Mouse (Mus musculus): ENCODE data around the gene Rtn1.

Gene Rtn1

DNA sequence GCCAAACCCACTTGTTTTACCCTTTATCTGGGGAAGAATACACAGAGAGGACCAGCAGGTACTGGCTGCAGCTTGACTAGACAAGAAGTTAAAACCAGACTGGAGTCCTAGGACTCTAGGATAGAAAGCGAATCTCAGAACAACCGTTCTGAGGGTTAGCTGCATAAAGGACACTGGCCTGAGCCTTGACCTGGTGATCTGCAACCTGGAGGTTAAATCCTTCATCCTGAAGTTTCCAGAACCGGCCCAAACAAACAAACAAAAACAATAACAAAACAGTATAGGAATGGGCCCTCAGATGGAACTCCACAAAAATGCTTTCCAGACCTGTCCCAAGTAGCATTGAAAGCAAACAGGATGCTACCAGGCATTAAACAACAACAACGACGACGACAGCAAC, at the start of gene Rtn1:
Rtn1 (minus strand) TSS at position 101 of the 400 bp plus-strand sequence.
- DNase-seq (ENCODE audit: low read depth, low spot score), result no peak

DNA sequence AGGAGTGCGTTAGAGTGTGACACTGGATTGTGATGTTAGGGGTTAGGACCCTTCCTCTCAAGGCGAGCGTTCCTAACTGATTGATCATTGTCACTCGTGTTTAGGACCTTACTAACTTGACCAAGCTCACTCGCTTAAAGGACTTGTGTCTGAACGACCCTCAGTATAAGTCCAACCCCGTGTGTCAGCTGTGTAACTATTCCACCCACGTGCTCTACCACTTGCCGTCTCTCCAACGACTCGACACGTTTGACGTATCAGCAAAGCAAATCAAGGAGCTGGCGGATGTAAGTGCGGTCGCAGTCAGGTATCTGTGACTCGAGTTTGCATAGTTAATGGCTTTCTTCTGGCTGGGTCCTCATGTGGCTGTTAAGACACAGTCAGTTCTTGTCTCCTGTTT, 45.1 kb upstream of the Rtn1 start:
- no peak for DNase-seq (ENCODE audit: low read depth, low spot score)

DNA sequence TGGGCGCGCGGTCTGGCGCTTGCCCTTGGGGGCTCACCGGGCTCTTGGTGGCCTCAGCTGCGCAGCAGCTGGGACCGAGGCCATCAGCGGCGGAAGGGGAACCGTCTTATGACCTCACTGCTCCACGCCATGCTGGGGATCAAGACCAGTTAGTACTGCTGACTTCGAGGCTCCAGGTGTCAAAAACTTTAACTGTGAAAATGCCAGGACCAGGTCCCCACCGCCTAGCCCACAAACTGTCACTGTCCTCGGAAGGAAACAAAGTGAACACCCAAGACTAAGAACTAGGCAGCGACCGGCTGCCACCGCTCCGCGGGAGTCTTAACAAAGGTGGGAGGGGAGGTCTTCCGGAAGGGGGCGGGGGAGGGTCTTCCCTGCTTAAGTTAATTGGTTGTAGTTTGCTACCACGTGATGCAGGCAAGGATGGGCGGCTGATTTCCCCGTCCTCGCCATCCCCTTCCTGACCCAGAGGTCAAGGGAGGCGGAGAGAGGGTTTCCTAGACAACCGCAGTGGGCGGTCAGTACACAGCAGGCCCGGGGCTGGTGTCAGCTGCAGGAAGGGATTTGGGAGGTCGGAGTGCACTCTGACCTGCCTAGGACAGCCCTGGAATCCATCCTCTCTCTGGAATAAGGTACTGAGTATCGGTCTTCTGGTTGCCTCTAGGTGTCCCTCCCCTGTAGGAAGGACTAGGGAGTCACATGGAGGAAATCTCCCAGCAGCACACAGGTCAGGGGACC, 33.2 kb upstream of the Rtn1 start, which contains the start of gene Lrrc9:
Lrrc9 (plus strand) TSS at position 28 of the 738 bp plus-strand sequence.
- no peak for DNase-seq (ENCODE audit: low read depth, low spot score)

DNA sequence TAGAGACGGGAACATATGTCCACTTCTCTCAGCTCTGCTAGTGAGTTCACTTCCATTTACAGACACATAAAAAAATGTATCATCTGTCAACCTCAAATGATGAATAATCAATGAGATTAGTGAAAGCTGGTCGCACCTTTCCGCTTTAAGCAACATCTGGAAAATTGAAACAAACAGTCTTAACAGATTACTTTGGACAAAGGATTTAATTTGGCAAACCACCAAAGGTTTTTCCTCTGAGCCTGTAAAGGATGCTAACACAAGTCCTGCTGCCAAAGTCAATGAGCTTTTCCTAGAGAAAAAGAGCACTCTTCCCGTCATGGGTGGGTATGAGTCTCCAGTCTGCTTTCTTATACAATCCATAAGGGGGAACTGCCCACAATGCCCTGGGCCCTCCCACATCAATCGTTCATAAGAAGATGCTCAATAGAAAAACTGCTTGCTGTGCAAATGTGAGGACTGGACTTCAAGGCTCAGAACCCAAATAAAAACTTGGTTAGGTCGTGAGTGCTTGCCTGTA, 30.2 kb upstream of the Rtn1 start:
- DNase-seq (ENCODE audit: low read depth, low spot score), result no peak

DNA sequence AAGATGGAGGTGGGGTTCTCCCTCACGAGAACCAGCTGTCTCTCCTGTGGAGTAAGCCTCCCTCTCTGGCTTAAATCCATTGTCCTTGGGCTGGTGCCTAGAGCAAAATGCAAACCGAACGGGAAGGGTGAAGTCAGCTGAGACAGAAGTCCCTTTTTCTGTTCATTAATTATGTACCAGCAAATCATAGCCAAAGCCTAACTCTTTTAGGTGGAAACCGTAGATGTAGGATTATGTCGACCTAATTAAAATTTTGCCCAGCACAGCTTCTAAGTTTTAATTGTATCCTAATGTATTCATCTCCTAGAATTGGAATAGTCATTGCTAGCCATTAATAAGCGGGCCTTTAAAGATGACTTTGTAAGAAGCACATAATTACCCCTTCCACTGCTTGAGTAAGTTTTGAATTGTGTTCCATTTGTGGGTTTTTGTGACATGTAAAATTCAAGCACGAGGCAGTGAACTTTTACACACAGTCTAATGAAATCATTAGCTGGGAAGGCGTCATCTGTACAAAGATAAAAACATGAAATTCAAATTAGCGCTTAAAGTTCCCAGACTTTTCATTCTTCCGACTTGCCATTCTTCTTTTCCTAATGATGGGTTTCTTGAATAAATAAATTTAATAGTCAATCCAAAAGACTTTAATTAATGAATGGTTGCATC, 29.0 kb upstream of the Rtn1 start:
- no peak for DNase-seq (ENCODE audit: low read depth, low spot score)

DNA sequence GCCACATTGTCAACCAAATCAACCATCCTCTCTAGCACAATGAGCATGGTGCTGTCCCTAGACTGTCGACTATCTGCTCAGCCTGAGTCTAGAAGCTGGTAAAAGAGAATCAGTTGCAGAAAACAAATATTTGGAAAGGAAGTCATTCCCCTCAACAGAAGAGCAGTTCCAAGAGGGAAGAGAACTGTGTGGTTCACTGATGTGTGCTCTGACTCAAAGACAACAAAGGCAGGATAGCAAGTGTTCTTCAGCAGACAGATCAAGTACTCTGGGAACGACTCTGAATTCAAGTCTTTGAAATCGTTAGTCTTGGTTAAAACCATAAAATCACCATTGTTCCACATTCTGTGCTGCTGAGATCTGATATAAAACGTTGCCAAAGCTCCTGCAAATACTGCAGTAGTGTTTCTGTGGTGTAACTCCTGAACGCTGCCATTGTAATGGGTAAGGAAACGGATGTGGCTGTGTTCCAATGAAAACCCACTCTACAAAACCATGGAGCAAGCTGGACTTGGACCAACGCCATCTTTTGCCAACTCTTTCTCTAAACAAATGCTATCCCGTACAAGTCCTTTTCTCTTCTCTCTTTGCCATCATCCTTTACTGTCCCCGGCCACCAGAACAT, 24.5 kb upstream of the Rtn1 start:
- no peak for DNase-seq (ENCODE audit: low read depth, low spot score)

DNA sequence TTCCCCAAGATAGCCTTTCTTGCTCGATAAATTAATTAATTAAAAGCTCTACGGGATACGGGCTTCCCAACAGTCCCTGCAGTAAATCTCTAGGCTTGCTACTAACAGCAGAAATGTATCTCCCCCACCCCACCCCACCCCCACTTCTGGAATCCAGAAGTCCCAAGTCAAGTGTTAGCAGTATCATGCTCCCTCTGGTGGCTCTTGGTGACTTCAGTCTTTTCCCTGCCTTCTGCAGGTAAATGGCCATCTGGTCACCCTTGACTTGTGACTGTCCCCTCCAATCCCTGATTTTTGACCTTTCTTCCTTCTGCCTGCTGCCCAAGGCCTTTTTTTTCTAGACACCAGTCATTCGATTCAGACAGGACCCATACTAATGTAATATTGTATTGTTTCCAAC, 23.4 kb upstream of the Rtn1 start:
- no peak for DNase-seq (ENCODE audit: low read depth, low spot score)

DNA sequence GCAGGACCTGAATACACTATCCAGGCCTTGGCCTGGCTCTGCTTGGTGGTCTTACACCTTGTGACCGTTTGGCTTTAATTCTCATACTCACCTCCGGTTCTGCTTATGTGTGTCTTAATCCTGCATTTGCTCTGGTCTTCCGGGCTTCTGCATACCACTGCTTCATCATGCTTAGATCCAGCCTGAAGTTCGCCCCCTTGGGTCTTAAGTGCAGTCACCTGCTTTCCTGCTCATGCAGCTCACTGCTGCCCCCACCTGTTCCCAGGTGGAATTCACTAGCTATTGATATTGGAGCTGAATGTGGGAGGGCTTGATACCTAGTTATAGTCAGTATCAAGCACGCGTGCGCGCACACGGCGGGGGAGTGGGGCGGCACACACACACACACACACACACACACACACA, 18.9 kb upstream of the Rtn1 start:
- DNase-seq (ENCODE audit: low read depth, low spot score), result peak; percentile 53

DNA sequence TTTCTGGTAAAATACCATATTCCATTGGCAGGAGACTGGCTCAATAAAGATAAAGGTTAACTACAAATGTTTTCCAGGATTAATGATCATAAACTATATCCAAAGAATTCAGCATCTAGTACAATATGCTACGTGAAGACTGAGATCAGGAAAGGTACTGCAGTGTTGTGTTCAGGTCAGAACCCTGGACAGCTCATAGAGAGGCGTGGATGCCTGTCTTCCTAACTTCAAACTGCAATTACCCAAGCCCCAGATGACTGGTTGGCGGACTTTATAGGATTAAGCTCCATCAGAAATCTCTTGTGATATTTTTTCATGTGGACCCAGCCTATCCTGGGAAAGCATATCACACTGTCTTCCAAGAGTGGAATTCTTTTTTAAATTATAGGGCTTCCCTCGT, 13.8 kb upstream of the Rtn1 start:
- DNase-seq (ENCODE audit: low read depth, low spot score), result no peak

DNA sequence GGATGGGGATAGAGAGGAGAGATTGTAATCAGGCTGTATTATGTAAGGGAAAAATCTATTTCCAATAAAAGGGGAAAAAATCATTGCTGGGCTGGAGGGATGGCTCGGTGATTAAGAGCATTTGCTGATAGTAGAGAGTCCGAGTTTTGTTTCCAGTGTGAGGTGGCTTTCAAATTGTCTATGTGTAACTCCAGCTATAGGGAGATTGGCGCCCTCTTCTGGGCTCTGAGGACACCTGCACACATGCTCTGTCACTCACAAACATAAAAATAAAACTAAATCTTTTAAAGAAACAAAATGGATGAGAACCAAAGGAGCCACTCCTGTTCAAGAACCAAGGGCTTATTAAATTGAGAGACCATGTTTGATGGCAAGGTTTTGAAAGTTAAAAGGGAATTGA, 8.9 kb upstream of the Rtn1 start:
- DNase-seq (ENCODE audit: low read depth, low spot score), result no peak

DNA sequence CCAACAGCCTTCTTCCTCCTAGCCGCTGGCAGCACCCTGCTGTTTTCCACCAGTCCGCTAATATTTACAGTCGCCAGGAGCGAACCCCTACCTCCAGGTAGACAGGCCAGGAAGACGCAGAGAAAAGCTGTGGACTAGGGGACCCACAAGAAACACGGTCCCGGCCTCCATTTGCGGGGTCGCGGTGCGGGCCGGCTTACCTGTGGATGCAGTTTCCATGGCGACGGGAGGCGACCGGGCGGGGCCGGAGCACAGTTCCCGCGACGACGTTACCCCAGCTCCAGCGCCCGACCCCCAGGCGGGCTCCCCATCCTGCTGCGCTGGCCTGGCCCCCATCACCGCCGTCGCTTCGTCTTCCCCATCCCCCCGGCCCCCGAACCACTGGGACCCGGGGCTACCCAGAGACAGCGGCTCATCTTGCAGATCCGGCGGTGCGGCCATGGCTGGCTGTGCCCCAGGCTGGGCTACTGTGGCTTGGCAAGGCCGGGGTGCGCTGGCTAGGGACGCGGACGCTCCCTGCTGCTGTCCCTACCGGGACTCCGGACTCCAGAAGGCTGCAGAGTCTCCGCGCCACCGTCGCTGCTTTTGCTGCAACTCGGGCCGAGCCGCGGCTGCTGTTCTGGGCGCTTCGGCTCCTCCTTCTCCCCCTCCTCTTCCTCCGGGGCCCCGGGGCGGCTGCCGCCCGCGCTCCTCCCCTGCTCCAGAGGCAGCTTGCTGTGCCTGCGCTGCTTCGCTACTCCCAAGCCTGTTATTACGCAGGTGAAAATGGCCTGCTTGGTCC, 553 bp downstream of the Rtn1 start:
- peak; percentile 7 for DNase-seq (ENCODE audit: low read depth, low spot score)

DNA sequence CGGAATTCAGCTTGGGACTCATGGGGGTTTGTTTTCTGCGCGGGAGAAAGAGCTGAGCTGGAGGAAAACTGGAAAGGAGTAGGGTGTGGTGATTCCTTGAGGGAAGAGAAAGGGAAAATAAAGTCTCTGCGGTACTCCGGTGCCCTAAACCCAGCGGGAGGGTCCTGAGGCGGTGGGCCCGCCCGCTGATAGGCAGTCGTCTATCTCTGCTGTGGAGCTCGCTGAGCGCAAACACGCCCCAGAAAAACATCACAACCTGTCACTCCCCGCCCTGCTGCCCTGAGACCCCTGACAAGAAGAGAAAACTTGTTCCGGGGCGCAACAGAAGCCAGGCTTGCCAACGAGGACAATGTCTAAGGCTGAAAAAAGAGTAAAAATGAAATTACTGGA, 1.1 kb downstream of the Rtn1 start:
- DNase-seq (ENCODE audit: low read depth, low spot score), result no peak

DNA sequence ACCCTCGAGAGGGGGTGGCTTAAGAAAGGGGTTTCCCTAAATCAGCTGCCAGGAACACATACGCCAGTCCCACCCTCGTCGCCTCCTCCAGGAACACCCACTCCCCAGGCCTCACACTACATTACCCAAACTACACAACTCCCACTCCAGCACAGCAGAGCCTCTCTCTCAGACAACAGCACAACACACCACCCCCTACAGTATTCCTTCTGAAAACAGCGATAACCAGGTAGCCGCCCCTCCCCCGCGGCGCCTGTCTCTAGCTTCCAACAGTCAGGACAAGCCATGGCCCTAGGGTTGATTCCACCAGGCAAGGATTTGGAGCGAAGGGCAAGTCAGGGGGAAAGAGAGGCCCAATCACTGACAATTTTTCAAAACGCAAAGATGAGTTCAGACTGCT, 1.7 kb downstream of the Rtn1 start:
- DNase-seq (ENCODE audit: low read depth, low spot score), result no peak

DNA sequence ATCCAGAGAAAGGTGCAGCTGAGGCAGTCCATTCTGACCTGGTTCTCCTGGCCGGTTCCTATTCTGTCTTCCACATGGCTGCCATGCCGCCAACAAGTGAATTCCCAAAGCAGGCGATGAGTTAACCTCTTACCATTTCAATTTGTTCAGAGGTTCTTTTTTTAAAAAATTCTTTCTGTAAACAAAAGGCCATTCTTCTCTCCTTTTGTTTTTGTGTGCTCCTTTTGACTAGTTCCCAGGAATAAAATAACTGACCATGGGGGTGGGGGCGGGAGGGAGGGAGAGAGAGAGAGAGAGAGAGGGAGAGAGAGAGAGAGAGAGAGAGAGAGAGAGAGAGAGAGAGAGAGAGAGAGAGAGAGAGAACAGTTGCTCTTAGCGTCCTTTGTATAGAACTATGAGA, 3.8 kb downstream of the Rtn1 start:
- DNase-seq (ENCODE audit: low read depth, low spot score), result no peak

DNA sequence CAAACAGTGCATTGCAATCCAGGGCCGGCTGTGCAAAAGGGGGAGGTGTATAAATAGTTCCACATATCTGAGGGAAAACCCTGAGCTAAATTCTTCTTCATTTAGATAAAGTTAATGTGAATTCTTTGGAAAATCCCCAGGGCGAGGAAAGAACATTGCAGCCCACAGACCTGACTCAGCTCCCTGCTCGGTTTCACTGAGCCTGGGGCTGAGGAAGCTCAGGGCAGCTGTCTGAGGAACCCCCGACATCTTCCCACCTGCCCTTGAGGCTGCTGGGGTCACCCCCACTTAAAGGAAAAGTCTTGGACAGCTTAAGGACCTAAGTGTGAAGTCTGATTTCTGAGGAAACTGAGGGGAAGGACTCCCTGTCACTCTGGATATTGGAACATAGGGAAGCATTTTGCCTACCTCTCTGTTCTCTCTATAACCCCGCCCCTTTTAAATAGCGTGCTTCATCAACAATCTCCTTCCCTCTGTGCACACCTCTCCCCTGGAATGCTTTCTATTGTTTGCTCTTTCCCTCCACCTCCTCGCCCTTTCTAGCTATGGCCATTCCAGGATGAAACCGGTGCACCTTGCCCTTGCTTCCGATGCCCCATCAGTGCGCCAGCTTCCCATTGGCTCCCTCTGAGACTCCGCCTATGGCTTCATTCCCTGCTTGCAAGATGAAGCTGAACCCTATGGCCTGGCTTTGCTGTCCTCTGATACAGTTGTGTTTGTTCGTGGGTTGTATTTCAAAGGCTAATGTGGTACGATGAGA, 15.6 kb downstream of the Rtn1 start:
- no peak for DNase-seq (ENCODE audit: low read depth, low spot score)

DNA sequence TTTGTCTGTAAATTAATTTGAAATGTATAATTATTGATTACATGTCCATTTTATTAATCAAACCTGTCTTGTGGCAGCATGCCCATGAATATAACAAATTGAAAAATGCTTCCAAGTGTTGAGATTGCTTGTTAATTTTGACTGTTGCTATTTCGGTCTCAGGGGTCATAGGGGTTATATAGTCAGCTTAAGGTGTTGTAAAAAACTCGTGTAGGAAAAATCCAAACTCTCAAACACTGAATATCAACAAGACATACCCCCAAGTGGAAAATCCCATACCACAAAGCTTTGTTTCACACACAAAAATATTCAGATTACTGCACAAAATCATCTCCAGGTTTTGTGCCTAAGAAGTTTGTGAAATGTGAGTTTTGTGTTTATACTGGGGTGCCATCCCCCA, 18.5 kb downstream of the Rtn1 start:
- no peak for DNase-seq (ENCODE audit: low read depth, low spot score)

DNA sequence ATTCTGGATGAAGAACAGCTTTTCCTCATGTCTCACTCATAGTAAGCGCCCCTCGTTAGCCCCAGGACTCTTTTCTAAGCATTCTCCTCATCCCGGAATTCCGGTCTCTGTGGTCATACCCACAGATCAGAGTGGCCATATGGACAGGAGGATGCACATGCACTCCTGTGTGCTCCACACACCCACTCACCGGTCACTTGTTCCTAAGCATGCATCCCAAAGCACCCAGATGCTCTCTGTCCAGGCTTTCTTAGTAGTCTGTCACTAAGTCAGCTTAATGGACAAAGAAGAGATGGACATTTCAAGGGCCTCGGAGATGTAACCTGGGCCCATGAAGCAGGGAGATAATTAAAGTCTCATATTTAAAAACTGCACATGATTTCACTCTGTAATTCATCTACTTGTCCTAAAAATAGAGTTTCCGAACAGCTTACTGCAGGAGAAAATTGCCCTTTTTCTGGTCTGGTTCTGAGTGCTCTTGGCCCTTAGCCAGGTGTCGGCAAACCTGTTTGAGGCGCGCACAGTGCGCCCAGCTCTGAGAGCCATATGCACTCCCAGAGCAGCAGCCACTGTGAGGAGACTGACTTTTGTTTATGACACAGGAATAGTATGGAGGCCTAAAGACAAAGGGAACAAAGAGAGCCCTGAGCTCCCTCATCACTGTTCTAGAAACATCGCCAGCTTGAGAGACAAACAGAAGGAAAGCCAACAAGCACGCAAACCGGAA, 19.3 kb downstream of the Rtn1 start:
- DNase-seq (ENCODE audit: low read depth, low spot score), result no peak

DNA sequence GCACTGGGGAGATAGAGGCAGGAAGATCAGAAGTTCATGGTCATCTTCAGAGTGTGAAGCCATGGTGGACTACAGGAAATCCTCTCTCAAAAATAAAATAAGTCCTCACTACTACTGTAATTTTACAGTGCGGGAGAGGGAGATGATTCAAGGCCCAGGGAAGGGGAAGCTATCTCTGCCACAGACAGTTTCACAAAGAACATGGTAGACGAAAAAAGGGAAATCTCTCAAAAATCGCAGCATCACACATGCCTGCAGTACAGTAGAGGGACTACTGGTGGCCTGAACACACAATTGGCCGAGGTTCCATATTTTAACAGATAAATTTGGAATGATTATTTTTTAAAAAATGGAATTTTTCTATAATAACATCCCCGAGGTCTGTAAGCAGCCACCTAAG, 20.0 kb downstream of the Rtn1 start:
- DNase-seq (ENCODE audit: low read depth, low spot score), result no peak

DNA sequence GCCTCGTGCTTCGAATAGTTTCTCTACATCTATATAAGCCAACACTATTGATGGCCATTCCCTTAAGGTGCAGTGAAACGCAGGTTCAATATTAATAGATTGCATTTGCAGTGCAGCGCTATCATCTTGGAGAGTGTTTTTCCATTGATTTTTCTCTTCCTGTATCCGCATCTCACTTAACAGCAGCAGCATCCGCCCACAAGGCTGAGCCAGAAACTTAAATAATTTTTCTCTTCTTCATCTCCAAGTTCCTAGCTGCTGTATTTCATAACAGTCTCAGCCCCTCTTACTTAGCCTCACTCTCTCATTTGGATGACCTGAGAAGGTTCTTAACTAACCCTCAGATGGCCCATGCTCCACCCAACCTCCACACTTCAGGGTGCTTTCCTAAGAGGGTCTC, 20.7 kb downstream of the Rtn1 start:
- DNase-seq (ENCODE audit: low read depth, low spot score), result no peak

DNA sequence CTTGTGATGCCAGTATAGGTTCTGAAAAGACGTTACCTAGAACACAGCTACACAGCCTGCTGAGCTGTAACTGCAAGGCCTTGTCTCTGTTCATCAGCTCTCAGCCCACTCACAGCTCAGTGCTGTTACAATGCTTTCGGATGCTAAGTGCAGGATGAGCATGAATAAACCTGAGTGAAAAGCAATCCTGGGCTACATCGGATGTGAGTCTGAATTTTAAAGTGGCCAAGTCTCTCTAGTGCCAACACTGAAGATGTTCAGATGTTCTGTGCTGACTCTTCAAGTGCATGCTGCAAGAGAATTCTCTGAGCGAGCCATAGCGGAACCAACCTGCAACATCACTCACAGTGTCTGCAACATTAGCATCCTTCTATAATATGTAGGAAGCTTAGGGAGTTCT, 32.5 kb downstream of the Rtn1 start:
- DNase-seq (ENCODE audit: low read depth, low spot score), result no peak

DNA sequence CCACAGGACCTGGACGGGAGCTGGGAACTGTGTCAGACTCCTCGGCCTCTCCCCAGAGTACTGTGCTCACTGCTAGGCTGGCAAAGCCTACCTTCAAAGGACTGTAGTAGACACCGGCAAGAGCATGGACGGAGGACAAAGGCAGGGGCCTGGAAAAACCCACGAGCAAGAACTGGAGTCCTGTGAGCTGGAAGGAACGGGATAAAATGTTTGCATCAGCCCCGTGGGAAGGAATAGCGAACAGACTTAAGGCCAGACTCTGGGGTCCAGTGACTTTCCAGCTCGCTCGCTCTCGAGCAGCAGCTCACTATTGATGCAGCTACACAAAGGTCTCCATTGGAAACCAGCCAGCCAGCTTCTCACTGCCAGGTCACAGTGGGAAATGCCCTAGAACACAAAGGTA, 34.0 kb downstream of the Rtn1 start:
- DNase-seq (ENCODE audit: low read depth, low spot score), result no peak
